Comparison of ENCODE assay signal across 17 mouse cellular contexts in the genomic region with DNA sequence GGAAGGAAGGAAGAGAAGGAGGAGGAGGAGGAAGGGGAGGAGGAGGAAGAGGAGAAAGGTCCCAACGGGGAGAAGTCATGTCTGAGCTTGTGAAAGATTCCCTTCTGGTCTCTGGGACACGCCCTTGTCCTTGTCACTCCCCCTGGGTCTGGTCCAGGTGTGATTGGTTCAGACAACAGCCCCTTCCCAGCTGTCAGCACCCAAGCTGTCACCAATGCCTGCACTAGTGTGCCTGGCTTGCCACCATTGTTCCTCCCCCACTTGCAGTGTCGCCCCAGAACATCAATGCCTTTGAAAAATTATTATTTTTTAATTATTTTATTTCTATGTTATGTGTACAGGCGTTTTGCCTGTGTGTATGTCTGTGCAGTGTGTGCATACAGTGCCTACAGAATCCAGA. TPM values are rescaled to one million over a fixed set of nuclear protein-coding genes. Genes with fewer than 3 reads are reported as not detected.
"Had no signal": no experiment of that assay in that cellular context is flagged by ENCODE, and none has a peak within 500 bp of the region (broad histone marks: within the 10 kb centered on the region; RNA-seq: fewer than 3 reads in every experiment).

No protein-coding gene starts in this region.

- H3K4me2 ChIP-seq: neural tube, embryonic 13.5 days; neural tube, embryonic 15.5 days; stomach, embryonic 15.5 days had no signal

- H3K9ac ChIP-seq: neural tube, embryonic 13.5 days; neural tube, embryonic 15.5 days; stomach, embryonic 15.5 days had no signal

- DNase-seq: retina, postnatal 1 day; right cerebral cortex, adult 18-20 months; right cerebral cortex, postnatal 14 days; right cerebral cortex, postnatal 25 days; right cerebral cortex, postnatal 4 days; spleen, adult 18-20 months; thymus, adult 18-20 months; thymus, adult 2 months; thymus, postnatal 14 days; thymus, postnatal 25 days; thymus, postnatal 36 days; thymus, postnatal 4 days had no signal

- H3K9me3 ChIP-seq: neural tube, embryonic 13.5 days; neural tube, embryonic 15.5 days; stomach, embryonic 15.5 days had no signal

- H3K36me3 ChIP-seq: neural tube, embryonic 13.5 days; neural tube, embryonic 15.5 days; stomach, embryonic 15.5 days had no signal

- H3K4me3 ChIP-seq: neural tube, embryonic 13.5 days; neural tube, embryonic 15.5 days; stomach, embryonic 15.5 days had no signal

- H3K4me1 ChIP-seq: neural tube, embryonic 15.5 days had no signal

- H3K27ac ChIP-seq: neural tube, embryonic 13.5 days; neural tube, embryonic 15.5 days; stomach, embryonic 15.5 days; stomach, postnatal 0 days had no signal

- H3K27me3 ChIP-seq: neural tube, embryonic 13.5 days; neural tube, embryonic 15.5 days had no signal

RNA-seq across cellular contexts. Expression of a gene that starts 22.0 kb away (rescaled TPM):
- total RNA-seq: neutrophil, adult 5-6 weeks had no signal
